Mouse (Mus musculus) lung, embryonic 16.5 days (tissue): Measurements from ENCODE around the gene 9930111J21Rik1. TPM values are rescaled to one million over a fixed set of nuclear protein-coding genes. Genes with fewer than 3 reads are reported as not detected.

Experiments
- ATAC-seq: fragments of 200-750 bp; cut with Nextera tagmentation; 2 replicates; pipeline ENCODE4 v1.8.0; 2017; ENCODE audit warnings: low read depth, mild to moderate bottlenecking, moderate library complexity
- H3K27ac ChIP-seq: fragments of 300-500 bp; sonication (generic); 2 replicates; pipeline ENCODE4 v1.5.1; 2014; ENCODE audit warnings: mild to moderate bottlenecking, control low read depth, low read length
- H3K27me3 ChIP-seq: fragments of 300-500 bp; sonication (generic); 2 replicates; pipeline ENCODE4 v1.6.1; 2014; ENCODE audit warnings: low read depth, low read length, mixed read lengths; ENCODE audit not compliant: control insufficient read depth, insufficient read depth
- H3K36me3 ChIP-seq: fragments of 300-500 bp; sonication (generic); 2 replicates; pipeline ENCODE4 v1.6.1; 2014; ENCODE audit warnings: low read length; ENCODE audit not compliant: control insufficient read depth, insufficient read depth
- H3K4me1 ChIP-seq: fragments of 300-500 bp; sonication (generic); replicated peaks from 2 replicates; pipeline ENCODE4 v1.6.1; 2014; ENCODE audit warnings: low read length, mixed read lengths; ENCODE audit not compliant: control insufficient read depth, insufficient read depth
- H3K4me2 ChIP-seq: fragments of 300-500 bp; sonication (generic); 2 replicates; pipeline ENCODE4 v1.6.1; 2014; ENCODE audit warnings: low read depth, low read length, control low read depth
- H3K4me3 ChIP-seq: fragments of 300-500 bp; sonication (generic); 2 replicates; pipeline ENCODE4 v1.5.1; 2014; ENCODE audit warnings: mild to moderate bottlenecking, low read length, control low read depth
- H3K9ac ChIP-seq: fragments of 300-500 bp; sonication (generic); 2 replicates; pipeline ENCODE4 v1.6.1; 2014; ENCODE audit warnings: low read length, control low read depth
- H3K9me3 ChIP-seq: fragments of 300-500 bp; sonication (generic); 2 replicates; pipeline ENCODE4 v1.6.1; 2016; ENCODE audit warnings: low read length; ENCODE audit not compliant: control insufficient read depth
- WGBS: fragments of 180-500 bp; shearing (Covaris S2); extraction: QIAGEN DNeasy Blood & Tissue Kit; methylation state at CpG from one replicate; pipeline ENCODE4 v1.1.7; 2014; 5-methylcytosine and 5-hydroxymethylcytosine counted together
- polyA plus RNA-seq: library from polyadenylated mRNA; unstranded; fragments of >200 nt; fragmentation: Nextera tagmentation; extraction: Ambion mirVana; gene quantifications from 2 replicates; pipeline ENCODE4 v1.2.1, GENCODE M21; 2015

9930111J21Rik1 gene
- polyA plus RNA-seq, 1 experiment from 2014 or later: 0.85 TPM

DNA sequence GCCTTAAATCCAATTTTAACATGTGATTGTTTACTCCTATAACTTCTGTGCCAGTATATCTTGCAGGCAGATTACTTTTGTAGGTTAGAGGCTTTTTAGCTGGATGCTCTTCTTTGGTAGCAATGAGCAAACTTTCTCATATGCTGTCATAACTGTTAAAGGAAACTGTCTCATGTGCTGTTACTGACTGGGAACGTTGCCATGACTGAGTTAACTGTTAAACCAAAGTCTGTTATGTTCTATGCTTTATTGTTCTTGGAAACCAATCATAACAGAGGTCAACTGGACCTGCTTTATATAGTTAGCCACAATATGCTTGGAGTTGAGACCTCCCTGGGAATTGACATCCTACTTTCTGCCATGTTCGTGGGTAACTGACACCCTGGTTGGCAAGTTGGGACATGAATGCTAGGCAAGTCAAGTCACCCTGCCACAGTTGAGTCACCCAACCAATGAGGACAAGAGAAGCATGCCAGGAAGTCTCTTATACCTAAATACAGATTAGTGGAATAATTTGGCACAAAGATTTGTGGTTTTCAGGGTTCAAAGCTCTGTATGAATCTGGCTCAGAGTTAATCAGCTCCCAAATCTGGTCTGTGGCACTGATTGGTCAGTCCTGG is 80.3 kb downstream of the 9930111J21Rik1 start:
- H3K27me3 ChIP-seq: no peaks in the 10 kb centered on the region
- H3K36me3 ChIP-seq: no peaks in the 10 kb centered on the region
- no peaks in the 10 kb centered on the region for H3K9me3 ChIP-seq
- no peak overlapping the region for H3K4me2 ChIP-seq
- no peaks in the 10 kb centered on the region for H3K4me1 ChIP-seq
- H3K27ac ChIP-seq: no peak overlapping the region
- no peak for ATAC-seq
- WGBS: 73% methylated on average over 2 of the region's 2 CpGs
- no peak overlapping the region for H3K9ac ChIP-seq
- no peak overlapping the region for H3K4me3 ChIP-seq

Other genes starting within 250 kb of the 9930111J21Rik1 start
- 657 and 669 TPM in 2 replicates for gene Rack1, start 179.1 kb downstream of the 9930111J21Rik1 start, polyA plus RNA-seq
- 6.4 and 6.6 TPM in 2 replicates for gene Trim41, start 162.0 kb downstream of the 9930111J21Rik1 start, polyA plus RNA-seq
- gene Trim7, start 153.3 kb downstream of the 9930111J21Rik1 start, polyA plus RNA-seq: 0.51 and 1.2 TPM in 2 replicates
- gene Gm12184, start 152.7 kb downstream of the 9930111J21Rik1 start, polyA plus RNA-seq: 1.7 and 2.6 TPM in 2 replicates
- gene Irgm1, start 107.7 kb downstream of the 9930111J21Rik1 start, polyA plus RNA-seq: 10.6 and 14.9 TPM in 2 replicates
- gene Gm5431, start 77.2 kb downstream of the 9930111J21Rik1 start, polyA plus RNA-seq: 0.18 and 0.24 TPM in 2 replicates
- 3.5 and 6.6 TPM in 2 replicates for gene Psme2b, start 33.2 kb downstream of the 9930111J21Rik1 start, polyA plus RNA-seq
- gene Olfr56, start 509 bp downstream of the 9930111J21Rik1 start, polyA plus RNA-seq: not detected in 2 replicates
- 0.06 TPM in 1 of 2 replicates, not detected in the other for gene Gm12185, start 12.8 kb upstream of the 9930111J21Rik1 start, polyA plus RNA-seq
- gene Tgtp1, start 14.8 kb upstream of the 9930111J21Rik1 start, polyA plus RNA-seq: 0.53 and 1.5 TPM in 2 replicates
- gene 9930111J21Rik2, start 71.8 kb upstream of the 9930111J21Rik1 start, polyA plus RNA-seq: 0.78 TPM in 2 replicates
- 0.69 and 2.4 TPM in 2 replicates for gene Tgtp2, start 84.8 kb upstream of the 9930111J21Rik1 start, polyA plus RNA-seq
- 2.5 and 3.6 TPM in 2 replicates for gene Ifi47, start 97.2 kb upstream of the 9930111J21Rik1 start, polyA plus RNA-seq
- gene Olfr1396, start 135.5 kb upstream of the 9930111J21Rik1 start, polyA plus RNA-seq: 0.15 TPM in 1 of 2 replicates, not detected in the other
- not detected in 2 replicates for gene Olfr1395, start 162.9 kb upstream of the 9930111J21Rik1 start, polyA plus RNA-seq
- gene Olfr1394, start 175.0 kb upstream of the 9930111J21Rik1 start, polyA plus RNA-seq: not detected in 2 replicates
- 0.73 and 0.84 TPM in 2 replicates for gene Btnl9, start 207.8 kb upstream of the 9930111J21Rik1 start, polyA plus RNA-seq
- 35.8 and 38.2 TPM in 2 replicates for gene Zfp62, start 223.9 kb upstream of the 9930111J21Rik1 start, polyA plus RNA-seq